Mouse (Mus musculus): ENCODE data around the gene Tbc1d22a. TPM values are rescaled to one million over a fixed set of nuclear protein-coding genes. Genes with fewer than 3 reads are reported as not detected.

The Tbc1d22a gene
- polyA plus RNA-seq, 2 experiments, result 8.7 to 15.5 TPM

- Histone ChIP-seq H3K9ac (ENCODE audit: low read depth, low read length, severe bottlenecking) (no peak overlapping the region), H3K36me3 (ENCODE audit: control insufficient read depth, insufficient read depth, low read length) (no peaks in the 10 kb centered on the region), H3K27ac (replicated peaks; ENCODE audit: low read depth, low read length) (no peak overlapping the region), H3K4me2 (replicated peaks; ENCODE audit: low read depth, low read length, severe bottlenecking) (no peak overlapping the region), H3K27me3 (ENCODE audit: control insufficient read depth, insufficient read depth, low read length) (no peaks in the 10 kb centered on the region), H3K4me3 (replicated peaks; ENCODE audit: low read length) (no peak overlapping the region), H3K9me3 (ENCODE audit: control insufficient read depth, low read length) (no peaks in the 10 kb centered on the region), H3K4me1 (ENCODE audit: control insufficient read depth, insufficient read depth, low read length) (peaks cover 12% of the 10 kb centered on the region; the same call in 1 of the 2 replicates)
- no peak for ATAC-seq (ENCODE audit: low FRiP score, low read depth)
- DNase-seq (ENCODE audit: low spot score), result no peak
- WGBS, result 65% methylated on average over 11 of the region's 11 CpGs
- TF ChIP-seq POLR2A (IDR thresholded peaks at IDR 0.05; ENCODE audit: borderline replicate concordance, extremely low read depth, insufficient read depth, insufficient read length), result no peak
These were observed 15.4 kb downstream of the Tbc1d22a start for GRCm38 (mm10) chr15:86229623-86230022.

GRCm38 (mm10) chr15:86231170-86231569 is 16.9 kb downstream of the Tbc1d22a start:
- 85% methylated on average over 1 of the region's 1 CpGs for WGBS
- no peaks in the 10 kb centered on the region for H3K27me3 ChIP-seq (ENCODE audit: control insufficient read depth, insufficient read depth, low read length)
- no peak overlapping the region for H3K27ac ChIP-seq (replicated peaks; ENCODE audit: low read depth, low read length)
- no peaks in the 10 kb centered on the region for H3K9me3 ChIP-seq (ENCODE audit: control insufficient read depth, low read length)
- no peak overlapping the region for H3K4me2 ChIP-seq (replicated peaks; ENCODE audit: low read depth, low read length, severe bottlenecking)
- TF ChIP-seq POLR2A (IDR thresholded peaks at IDR 0.05; ENCODE audit: borderline replicate concordance, extremely low read depth, insufficient read depth, insufficient read length), result no peak
- H3K4me1 ChIP-seq (ENCODE audit: control insufficient read depth, insufficient read depth, low read length), result peaks cover 12% of the 10 kb centered on the region; the same call in 1 of the 2 replicates
- peaks cover 5% of the 10 kb centered on the region; the same call in 1 of the 2 replicates for H3K36me3 ChIP-seq (ENCODE audit: control insufficient read depth, insufficient read depth, low read length)
- no peak overlapping the region for H3K4me3 ChIP-seq (replicated peaks; ENCODE audit: low read length)
- H3K9ac ChIP-seq (ENCODE audit: low read depth, low read length, severe bottlenecking), result no peak overlapping the region
- ATAC-seq (ENCODE audit: low FRiP score, low read depth) (no peak), DNase-seq (ENCODE audit: low spot score) (no peak)

GRCm38 (mm10) chr15:86231831-86232512 is 17.7 kb downstream of the Tbc1d22a start:
- Histone ChIP-seq H3K9ac (ENCODE audit: low read depth, low read length, severe bottlenecking) (no peak overlapping the region), H3K27me3 (ENCODE audit: control insufficient read depth, insufficient read depth, low read length) (no peaks in the 10 kb centered on the region), H3K27ac (replicated peaks; ENCODE audit: low read depth, low read length) (no peak overlapping the region), H3K36me3 (ENCODE audit: control insufficient read depth, insufficient read depth, low read length) (peaks cover 5% of the 10 kb centered on the region; the same call in 1 of the 2 replicates), H3K4me1 (ENCODE audit: control insufficient read depth, insufficient read depth, low read length) (peaks cover 12% of the 10 kb centered on the region; the same call in 1 of the 2 replicates), H3K4me2 (replicated peaks; ENCODE audit: low read depth, low read length, severe bottlenecking) (no peak overlapping the region), H3K9me3 (ENCODE audit: control insufficient read depth, low read length) (no peaks in the 10 kb centered on the region), H3K4me3 (replicated peaks; ENCODE audit: low read length) (no peak overlapping the region)
- DNase-seq (ENCODE audit: low spot score), result no peak
- no peak for TF ChIP-seq POLR2A (IDR thresholded peaks at IDR 0.05; ENCODE audit: borderline replicate concordance, extremely low read depth, insufficient read depth, insufficient read length)
- 25% methylated on average over 7 of the region's 7 CpGs for WGBS
- ATAC-seq (ENCODE audit: low FRiP score, low read depth), result no peak

GRCm38 (mm10) chr15:86234001-86234400 is 19.7 kb downstream of the Tbc1d22a start:
- H3K4me2 ChIP-seq (replicated peaks; ENCODE audit: low read depth, low read length, severe bottlenecking), result no peak overlapping the region
- no peak for TF ChIP-seq POLR2A (IDR thresholded peaks at IDR 0.05; ENCODE audit: borderline replicate concordance, extremely low read depth, insufficient read depth, insufficient read length)
- no peak overlapping the region for H3K4me3 ChIP-seq (replicated peaks; ENCODE audit: low read length)
- no peaks in the 10 kb centered on the region for H3K27me3 ChIP-seq (ENCODE audit: control insufficient read depth, insufficient read depth, low read length)
- H3K9me3 ChIP-seq (ENCODE audit: control insufficient read depth, low read length), result no peaks in the 10 kb centered on the region
- H3K4me1 ChIP-seq (ENCODE audit: control insufficient read depth, insufficient read depth, low read length), result peaks cover 12% of the 10 kb centered on the region; the same call in 1 of the 2 replicates
- no peak overlapping the region for H3K27ac ChIP-seq (replicated peaks; ENCODE audit: low read depth, low read length)
- DNase-seq (ENCODE audit: low spot score) (no peak), ATAC-seq (ENCODE audit: low FRiP score, low read depth) (no peak)
- peaks cover 9% of the 10 kb centered on the region; the same call in 1 of the 2 replicates for H3K36me3 ChIP-seq (ENCODE audit: control insufficient read depth, insufficient read depth, low read length)
- no peak overlapping the region for H3K9ac ChIP-seq (ENCODE audit: low read depth, low read length, severe bottlenecking)
- WGBS, result 87% methylated on average over 5 of the region's 5 CpGs

- H3K9ac ChIP-seq (ENCODE audit: low read depth, low read length, severe bottlenecking), result no peak overlapping the region
- H3K27me3 ChIP-seq (ENCODE audit: control insufficient read depth, insufficient read depth, low read length), result no peaks in the 10 kb centered on the region
- no peak for TF ChIP-seq POLR2A (IDR thresholded peaks at IDR 0.05; ENCODE audit: borderline replicate concordance, extremely low read depth, insufficient read depth, insufficient read length)
- WGBS, result 86% methylated on average over 22 of the region's 22 CpGs
- H3K27ac ChIP-seq (replicated peaks; ENCODE audit: low read depth, low read length), result no peak overlapping the region
- DNase-seq (ENCODE audit: low spot score), result no peak
- no peak overlapping the region for H3K4me2 ChIP-seq (replicated peaks; ENCODE audit: low read depth, low read length, severe bottlenecking)
- no peak overlapping the region for H3K4me3 ChIP-seq (replicated peaks; ENCODE audit: low read length)
- ATAC-seq (ENCODE audit: low FRiP score, low read depth), result no peak
- peaks cover 12% of the 10 kb centered on the region; the same call in 1 of the 2 replicates for H3K4me1 ChIP-seq (ENCODE audit: control insufficient read depth, insufficient read depth, low read length)
- peaks cover 14% of the 10 kb centered on the region; the same call in 1 of the 2 replicates for H3K36me3 ChIP-seq (ENCODE audit: control insufficient read depth, insufficient read depth, low read length)
- H3K9me3 ChIP-seq (ENCODE audit: control insufficient read depth, low read length), result no peaks in the 10 kb centered on the region
These were observed 20.5 kb downstream of the Tbc1d22a start for GRCm38 (mm10) chr15:86234517-86235441.
